Mouse (Mus musculus): ENCODE data around the gene Cebpg.

GRCm38 (mm10) chr7:35081406-35082104 is 25.2 kb upstream of the Cebpg start:
- TF ChIP-seq CTCF (IDR thresholded peaks at IDR 0.05) (no peak), POLR2A (IDR thresholded peaks at IDR 0.05; ENCODE audit: insufficient read depth, low read depth, low read length) (no peak), EP300 (IDR thresholded peaks at IDR 0.05; ENCODE audit: insufficient read depth, low read depth, low read length) (no peak)
